Mouse (Mus musculus) midbrain, postnatal 0 days (tissue): ENCODE data around the gene Qsox2. TPM values are rescaled to one million over a fixed set of nuclear protein-coding genes. Genes with fewer than 3 reads are reported as not detected.

Source experiments
- ATAC-seq: fragments of 200-750 bp; cut with Nextera tagmentation; 2 replicates; pipeline ENCODE4 v1.8.0; 2017; ENCODE audit warnings: moderate number of reproducible peaks, mild to moderate bottlenecking, moderate TSS enrichment, moderate library complexity; ENCODE audit not compliant: low FRiP score
- DNase-seq: peaks from one replicate; pipeline ENCODE4 v3.0.0-alpha.2; 2015; ENCODE audit warnings: low spot score
- H3K27ac ChIP-seq: fragments of 300-500 bp; sonication (generic); 2 replicates; pipeline ENCODE4 v1.5.1; 2014; ENCODE audit warnings: low read depth, mild to moderate bottlenecking, low read length, mixed read lengths
- H3K27me3 ChIP-seq: fragments of 300-500 bp; sonication (generic); 2 replicates; pipeline ENCODE4 v1.6.1; 2014; ENCODE audit warnings: low read length, control low read depth, mixed read lengths; ENCODE audit not compliant: insufficient read depth
- H3K36me3 ChIP-seq: fragments of 300-500 bp; sonication (generic); 2 replicates; pipeline ENCODE4 v1.6.1; 2014; ENCODE audit warnings: low read length, control low read depth, mixed read lengths; ENCODE audit not compliant: insufficient read depth
- H3K4me1 ChIP-seq: fragments of 300-500 bp; sonication (generic); 2 replicates; pipeline ENCODE4 v1.6.1; 2014; ENCODE audit warnings: mild to moderate bottlenecking, control low read depth, antibody characterized with exemption, low read length, mixed read lengths; ENCODE audit not compliant: insufficient read depth
- H3K4me2 ChIP-seq: fragments of 300-500 bp; sonication (generic); 2 replicates; pipeline ENCODE4 v1.6.1; 2014; ENCODE audit warnings: low read depth, mild to moderate bottlenecking, low read length, mixed read lengths; ENCODE audit not compliant: poor library complexity, severe bottlenecking
- H3K4me3 ChIP-seq: fragments of 300-500 bp; sonication (generic); 2 replicates; pipeline ENCODE4 v1.5.1; 2014; ENCODE audit warnings: low read depth, mild to moderate bottlenecking, low read length, moderate library complexity
- H3K9ac ChIP-seq: fragments of 300-500 bp; sonication (generic); replicated peaks from 2 replicates; pipeline ENCODE4 v1.6.1; 2014; ENCODE audit warnings: mild to moderate bottlenecking, low read length, moderate library complexity, mixed read lengths; ENCODE audit not compliant: poor library complexity, severe bottlenecking
- H3K9me3 ChIP-seq: fragments of 300-500 bp; sonication (generic); 2 replicates; pipeline ENCODE4 v1.6.1; 2016; ENCODE audit warnings: low read length, control low read depth
- CTCF ChIP-seq: IDR thresholded peaks from 2 replicates; pipeline ENCODE4 v1.5.1; 2016; ENCODE audit warnings: antibody characterized with exemption, mild to moderate bottlenecking
- WGBS: fragments of 180-500 bp; shearing (Covaris S2); extraction: QIAGEN DNeasy Blood & Tissue Kit; methylation state at CpG from one replicate; pipeline ENCODE4 v1.1.7; 2014; 5-methylcytosine and 5-hydroxymethylcytosine counted together
- polyA plus RNA-seq: library from polyadenylated mRNA; unstranded; fragments of >200 nt; fragmentation: Nextera tagmentation; extraction: Ambion mirVana; gene quantifications from 2 replicates; pipeline ENCODE4 v1.2.1, GENCODE M21; 2015
- total RNA-seq: library from RNA; depleted of rRNA; stranded (reverse); fragments of >200 nt; gene quantifications from 2 replicates; pipeline ENCODE4 v1.2.3, GENCODE M21; 2014

The Qsox2 gene
- total and polyA plus RNA-seq, 2 experiments from 2014 or later = 8.4 to 19.2 TPM

DNA sequence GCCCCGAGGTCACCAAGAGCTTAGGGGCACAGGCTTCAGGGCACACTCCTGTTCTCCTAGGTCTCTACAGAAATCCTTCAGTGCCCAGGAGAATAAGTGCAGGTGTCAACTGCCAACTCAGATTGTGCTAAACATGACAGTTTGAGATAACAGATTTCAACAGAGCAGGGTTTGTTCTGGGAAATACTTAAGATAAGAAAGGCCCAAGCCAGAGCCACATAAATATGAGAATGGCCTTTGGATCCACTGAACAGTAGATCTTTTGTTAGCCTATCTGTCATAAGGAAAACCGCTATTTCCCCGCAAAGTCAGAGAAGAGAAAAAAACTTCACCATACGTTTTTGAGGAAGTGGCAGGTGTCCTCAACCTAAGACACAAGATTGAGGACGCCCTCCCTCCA is 3.1 kb downstream of the Qsox2 start:
- WGBS = 85% methylated on average over 5 of the region's 5 CpGs
- Histone ChIP-seq H3K4me2 (no peak overlapping the region), H3K27me3 (no peaks in the 10 kb centered on the region), H3K4me3 (no peak overlapping the region), H3K9me3 (no peaks in the 10 kb centered on the region), H3K9ac (no peak overlapping the region), H3K4me1 (no peaks in the 10 kb centered on the region), H3K27ac (no peak overlapping the region), H3K36me3 (0 out of 2 replicates have a peak, but pooled peaks cover 2% of the 10 kb centered on the region)
- ATAC-seq (no peak), DNase-seq (no peak)
- TF ChIP-seq CTCF = no peak

DNA sequence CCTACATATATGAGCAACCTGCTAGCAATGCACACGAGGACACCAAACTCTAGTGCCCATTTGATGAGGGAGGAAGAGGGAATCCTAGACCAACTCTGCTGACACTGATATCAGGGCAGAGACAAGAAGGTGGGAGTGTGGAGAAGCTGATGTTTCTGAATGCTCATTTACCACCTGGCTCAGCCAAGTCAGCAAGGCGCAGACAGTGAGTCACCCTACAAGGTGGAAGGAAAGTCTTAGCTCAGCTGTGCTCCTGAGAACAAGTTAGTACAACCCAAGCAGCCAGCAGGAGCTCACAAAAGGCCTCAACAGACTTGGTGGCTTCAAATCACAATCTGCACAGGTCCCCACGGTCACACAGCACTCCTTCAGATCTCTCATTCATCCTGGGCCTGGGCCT is 6.0 kb downstream of the Qsox2 start:
- ATAC-seq (no peak), DNase-seq (no peak)
- H3K36me3 ChIP-seq = 0 out of 2 replicates have a peak, but pooled peaks cover 2% of the 10 kb centered on the region

DNA sequence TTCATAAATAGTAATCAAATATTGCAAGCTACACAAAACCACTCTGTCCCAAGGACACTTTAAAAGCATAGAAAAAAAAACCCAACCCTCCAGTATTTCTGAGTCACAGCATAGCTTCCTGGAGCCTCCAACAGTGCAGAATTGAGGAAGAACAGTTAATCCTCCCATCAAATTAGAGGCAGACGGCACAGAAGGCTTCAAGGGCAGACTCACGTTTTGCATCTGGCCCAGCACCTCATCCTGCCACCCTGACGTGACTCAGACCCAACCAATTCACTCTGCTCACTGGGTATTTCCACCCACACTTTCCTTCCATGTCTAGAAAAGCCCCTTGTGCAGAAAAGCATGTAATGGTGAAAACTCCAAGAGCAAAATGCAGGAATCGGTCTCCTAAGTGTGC is 7.1 kb downstream of the Qsox2 start:
- no peaks in the 10 kb centered on the region for H3K9me3 ChIP-seq
- no peak for TF ChIP-seq CTCF
- 59% methylated on average over 4 of the region's 4 CpGs for WGBS
- H3K4me2 ChIP-seq = no peak overlapping the region
- no peak overlapping the region for H3K27ac ChIP-seq
- no peaks in the 10 kb centered on the region for H3K27me3 ChIP-seq
- H3K9ac ChIP-seq = no peak overlapping the region
- ATAC-seq (no peak), DNase-seq (no peak)
- peaks cover 5% of the 10 kb centered on the region; the same call in 1 of the 2 replicates for H3K36me3 ChIP-seq
- H3K4me3 ChIP-seq = no peak overlapping the region
- H3K4me1 ChIP-seq = no peaks in the 10 kb centered on the region

More for the DNA sequence above, 6.0 kb downstream of the Qsox2 start:
- H3K4me1 ChIP-seq = no peaks in the 10 kb centered on the region
- H3K9ac ChIP-seq = 0 out of 2 replicates have a peak overlapping the region, but pooled peaks have one; percentile 13
- H3K27ac ChIP-seq = no peak overlapping the region
- H3K4me2 ChIP-seq = no peak overlapping the region
- no peak for TF ChIP-seq CTCF
- H3K9me3 ChIP-seq = no peaks in the 10 kb centered on the region
- WGBS = 82% methylated on average over 3 of the region's 3 CpGs
- H3K27me3 ChIP-seq = no peaks in the 10 kb centered on the region
- H3K4me3 ChIP-seq = no peak overlapping the region

DNA sequence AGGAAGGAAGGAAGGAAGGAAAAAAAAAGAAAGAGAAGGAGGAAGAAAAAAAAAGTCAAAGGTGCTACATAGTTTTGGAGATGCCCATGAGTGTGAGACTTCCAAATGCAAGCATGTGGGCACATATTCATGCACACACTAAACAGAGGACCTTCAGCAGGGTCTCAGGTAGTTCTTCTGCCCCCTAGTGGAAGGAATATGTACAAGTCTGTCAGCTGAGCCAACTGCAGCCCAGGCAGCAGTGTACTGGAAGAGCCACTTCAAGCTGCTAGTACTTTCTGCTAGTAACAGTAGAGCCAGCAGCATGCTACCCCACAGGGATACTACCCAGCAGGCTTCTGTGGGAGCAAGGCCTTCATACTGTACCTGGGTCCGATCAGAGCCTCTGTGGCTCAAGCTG is 9.5 kb downstream of the Qsox2 start:
- Histone ChIP-seq H3K27me3 (no peaks in the 10 kb centered on the region), H3K9ac (no peak overlapping the region; the same call in 1 of the 2 replicates), H3K9me3 (no peaks in the 10 kb centered on the region), H3K4me2 (no peak overlapping the region), H3K36me3 (peaks cover 22% of the 10 kb centered on the region), H3K4me1 (no peaks in the 10 kb centered on the region), H3K27ac (no peak overlapping the region), H3K4me3 (no peak overlapping the region)
- 81% methylated on average over 1 of the region's 1 CpGs for WGBS
- TF ChIP-seq CTCF = peak; percentile 89
- DNase-seq (peak; percentile 88), ATAC-seq (peak; percentile 49; the same call in 1 of the 2 replicates)

DNA sequence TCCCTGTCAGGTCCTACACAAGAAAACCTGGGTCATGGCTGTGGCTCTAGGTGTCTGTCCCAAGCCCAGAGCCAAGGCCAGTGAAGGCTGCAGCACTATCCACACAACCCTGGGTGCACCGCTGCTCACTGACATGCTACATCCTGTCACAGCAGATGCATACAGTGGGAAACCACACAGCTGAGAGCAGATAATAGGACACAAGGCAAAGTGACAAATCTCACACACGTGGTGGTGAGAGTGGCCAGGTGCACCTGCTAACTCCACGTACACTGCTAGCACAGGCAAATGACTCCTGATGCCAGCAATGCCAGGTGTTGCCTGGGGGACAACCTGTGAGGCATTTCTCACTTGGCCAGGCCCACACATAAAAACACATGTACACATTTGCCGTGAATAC is 12.1 kb downstream of the Qsox2 start:
- Histone ChIP-seq H3K4me3 (no peak overlapping the region), H3K27ac (no peak overlapping the region), H3K4me1 (no peaks in the 10 kb centered on the region), H3K27me3 (no peaks in the 10 kb centered on the region), H3K36me3 (peaks cover 45% of the 10 kb centered on the region), H3K9me3 (no peaks in the 10 kb centered on the region), H3K4me2 (no peak overlapping the region), H3K9ac (no peak overlapping the region)
- no peak for DNase-seq
- no peak for TF ChIP-seq CTCF
- ATAC-seq = no peak
- WGBS = 95% methylated on average over 4 of the region's 4 CpGs

DNA sequence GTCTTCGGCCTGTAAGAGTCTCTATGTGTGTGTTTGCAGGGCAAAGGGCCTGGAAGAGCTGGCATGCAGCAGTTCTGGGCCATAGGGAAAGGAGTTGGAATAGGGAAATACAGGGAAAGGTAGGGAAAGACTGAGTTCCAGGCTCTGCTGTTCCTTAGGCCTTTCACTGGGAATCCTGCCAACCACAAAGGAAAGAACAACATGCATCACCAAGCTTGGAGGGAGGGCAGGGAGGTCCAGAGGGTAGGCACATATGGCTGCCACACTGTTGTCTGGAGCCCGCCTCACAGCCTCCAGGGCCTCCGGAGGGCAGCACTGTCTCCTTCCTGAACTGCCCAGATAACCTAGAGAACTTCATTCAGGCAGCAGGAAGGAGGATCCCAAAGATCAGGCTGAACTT is 13.4 kb downstream of the Qsox2 start:
- Histone ChIP-seq H3K27ac (no peak overlapping the region), H3K36me3 (peaks cover 57% of the 10 kb centered on the region), H3K9me3 (no peaks in the 10 kb centered on the region), H3K4me1 (no peaks in the 10 kb centered on the region), H3K4me2 (no peak overlapping the region), H3K27me3 (no peaks in the 10 kb centered on the region), H3K9ac (no peak overlapping the region), H3K4me3 (no peak overlapping the region)
- DNase-seq (peak; percentile 37), ATAC-seq (no peak)
- 90% methylated on average over 3 of the region's 3 CpGs for WGBS
- TF ChIP-seq CTCF = no peak
